Mouse (Mus musculus) testis, adult 2 months (tissue): ENCODE data around the gene Kirrel3. TPM values are rescaled to one million over a fixed set of nuclear protein-coding genes. Genes with fewer than 3 reads are reported as not detected.

Experiments used
- H3K27ac ChIP-seq: fragments of 200-500 bp; 2 replicates; pipeline ENCODE4 v1.5.1; 2012; ENCODE audit warnings: low read depth, low read length; ENCODE audit not compliant: control insufficient read depth, insufficient read depth
- H3K27me3 ChIP-seq: fragments of 200-500 bp; 2 replicates; pipeline ENCODE4 v1.6.1; 2012; ENCODE audit warnings: mild to moderate bottlenecking, low read length, moderate library complexity; ENCODE audit not compliant: control insufficient read depth, insufficient read depth
- H3K36me3 ChIP-seq: fragments of 200-500 bp; 2 replicates; pipeline ENCODE4 v1.6.1; 2012; ENCODE audit warnings: mild to moderate bottlenecking, low read length; ENCODE audit not compliant: control insufficient read depth, insufficient read depth
- H3K4me1 ChIP-seq: fragments of 200-500 bp; 2 replicates; pipeline ENCODE4 v1.6.1; 2012; ENCODE audit warnings: low read length; ENCODE audit not compliant: control insufficient read depth, insufficient read depth
- H3K4me3 ChIP-seq: fragments of 200-500 bp; 2 replicates; pipeline ENCODE4 v1.5.1; 2012; ENCODE audit warnings: low read depth, mild to moderate bottlenecking, low read length, moderate library complexity, mixed read lengths; ENCODE audit not compliant: control insufficient read depth
- CTCF ChIP-seq: fragments of 200-500 bp; IDR thresholded peaks from 2 replicates; pipeline ENCODE4 v1.5.1; 2012; ENCODE audit warnings: low read depth, mild to moderate bottlenecking, inconsistent platforms, low read length, moderate library complexity; ENCODE audit not compliant: control insufficient read depth, insufficient read depth, insufficient replicate concordance
- POLR2A ChIP-seq: fragments of 200-500 bp; IDR thresholded peaks from 2 replicates; pipeline ENCODE4 v1.6.1; 2012; ENCODE audit warnings: low read depth, mild to moderate bottlenecking, inconsistent platforms, low read length, moderate library complexity; ENCODE audit not compliant: control insufficient read depth
- polyA plus RNA-seq: library from polyadenylated mRNA; depleted of rRNA; stranded (reverse); fragments of >200 nt; gene quantifications from 2 replicates; pipeline ENCODE4 v1.2.3, GENCODE M21; 2012

Gene Kirrel3
- polyA plus RNA-seq, 1 experiment: 0.10 TPM

DNA sequence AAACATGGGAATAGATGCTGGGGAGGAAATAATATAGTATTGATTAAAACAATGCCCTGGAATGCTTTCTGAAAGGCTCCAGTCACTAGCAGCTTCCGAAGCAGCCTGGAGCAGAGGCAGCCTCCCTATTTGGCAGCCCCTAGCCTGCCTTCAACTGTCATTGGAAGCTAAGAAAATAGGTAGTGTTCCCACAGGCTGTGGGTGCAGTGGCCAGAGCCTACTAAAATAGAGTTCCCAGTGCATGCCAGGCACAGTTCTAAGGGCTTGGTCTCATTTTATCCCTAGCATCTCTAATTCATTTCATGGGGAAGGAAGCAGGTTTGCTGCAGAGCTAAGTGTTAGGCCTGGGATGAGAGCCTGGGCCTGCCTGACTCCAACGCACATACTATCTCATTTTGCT lies 402.6 kb downstream of the Kirrel3 start:
- TF ChIP-seq POLR2A (no peak), CTCF (no peak)
- no peak overlapping the region for H3K27ac ChIP-seq
- H3K36me3 ChIP-seq: no peaks in the 10 kb centered on the region
- no peak overlapping the region for H3K4me3 ChIP-seq
- H3K4me1 ChIP-seq: no peaks in the 10 kb centered on the region
- no peaks in the 10 kb centered on the region for H3K27me3 ChIP-seq

DNA sequence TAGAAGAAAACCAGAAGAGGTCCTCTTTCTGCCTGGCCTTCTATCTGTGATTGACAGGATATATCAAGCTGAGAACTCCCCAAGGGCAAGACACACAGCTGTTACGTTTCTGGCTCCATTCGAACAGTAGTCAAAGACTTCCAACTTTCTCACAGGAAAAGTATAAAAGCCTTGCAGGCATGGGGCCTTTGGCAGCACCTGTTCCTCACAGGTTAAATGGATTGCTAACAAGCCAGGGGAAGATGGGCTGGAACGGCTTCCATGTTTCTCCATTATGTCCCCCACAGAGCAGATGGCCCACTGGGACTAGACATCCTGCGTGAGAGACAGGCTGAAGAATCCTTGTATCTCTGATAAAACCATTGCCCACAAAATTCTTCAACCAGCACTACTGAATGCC lies 415.5 kb downstream of the Kirrel3 start:
- Histone ChIP-seq H3K27me3 (no peaks in the 10 kb centered on the region), H3K4me1 (no peaks in the 10 kb centered on the region), H3K4me3 (no peak overlapping the region), H3K36me3 (no peaks in the 10 kb centered on the region), H3K27ac (no peak overlapping the region)
- TF ChIP-seq POLR2A (no peak), CTCF (no peak)

DNA sequence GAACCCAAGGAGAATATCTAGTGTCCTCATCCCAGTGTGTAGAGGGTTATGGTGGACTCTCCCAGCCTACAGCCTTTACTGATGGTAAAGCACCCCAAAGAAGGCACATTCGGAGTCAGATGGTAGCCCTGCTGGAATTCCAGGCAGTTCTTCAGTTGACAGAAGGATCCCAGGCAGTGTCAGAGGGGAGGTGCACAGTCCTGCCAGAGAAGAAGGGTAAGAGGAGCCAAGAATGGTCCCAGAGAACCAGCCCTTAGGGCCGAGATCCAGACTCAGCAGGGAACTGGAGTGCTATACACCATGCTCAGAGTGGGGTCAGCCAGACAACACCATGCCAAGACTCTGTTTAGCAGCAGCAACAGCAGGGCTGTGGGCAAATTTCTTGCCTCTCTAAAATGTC lies 416.2 kb downstream of the Kirrel3 start:
- Histone ChIP-seq H3K4me1 (no peaks in the 10 kb centered on the region), H3K27ac (no peak overlapping the region), H3K4me3 (no peak overlapping the region), H3K27me3 (no peaks in the 10 kb centered on the region), H3K36me3 (no peaks in the 10 kb centered on the region)
- TF ChIP-seq POLR2A (no peak), CTCF (no peak)

DNA sequence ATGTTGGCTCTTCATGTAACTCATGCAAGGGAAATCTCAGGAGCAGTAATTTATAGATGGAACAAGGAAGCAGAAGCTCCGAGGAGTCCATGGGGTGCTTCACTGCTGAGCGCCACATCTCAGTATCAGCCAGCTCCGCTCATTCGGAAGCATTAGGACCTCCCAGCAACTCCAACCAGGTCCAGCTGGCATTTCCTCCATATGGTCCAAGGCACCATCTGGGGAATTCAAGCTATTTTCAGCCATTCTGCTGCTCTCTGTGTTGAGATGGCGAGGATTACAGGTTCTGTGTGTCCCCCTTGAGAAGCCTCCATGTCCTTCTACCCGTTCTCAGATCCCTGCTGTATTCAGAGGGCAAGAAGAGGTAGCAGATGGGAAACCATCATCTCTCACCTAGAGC lies 419.5 kb downstream of the Kirrel3 start:
- Histone ChIP-seq H3K4me3 (no peak overlapping the region), H3K27ac (no peak overlapping the region), H3K4me1 (no peaks in the 10 kb centered on the region), H3K27me3 (no peaks in the 10 kb centered on the region), H3K36me3 (no peaks in the 10 kb centered on the region)
- TF ChIP-seq CTCF: no peak

DNA sequence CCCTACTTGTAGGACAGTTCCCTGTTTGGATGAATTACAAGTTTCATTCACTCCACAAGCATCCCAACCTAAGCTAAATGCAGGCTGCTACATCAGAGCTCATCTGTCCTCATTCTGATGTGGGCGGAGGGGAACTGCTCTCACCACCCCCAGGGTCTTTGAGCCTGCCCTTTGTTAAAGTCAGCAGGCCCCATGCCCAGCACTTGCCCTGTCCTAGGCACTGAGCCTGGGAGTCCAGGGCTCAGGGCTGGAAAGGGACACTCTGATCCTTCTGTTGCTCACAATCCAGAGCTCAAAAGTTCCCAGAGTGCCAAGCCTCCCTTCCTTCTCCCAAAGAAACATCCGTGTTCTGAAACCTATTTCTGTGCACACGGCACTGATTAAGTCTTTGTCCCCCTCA lies 422.3 kb downstream of the Kirrel3 start:
- TF ChIP-seq CTCF (no peak), POLR2A (no peak)
- Histone ChIP-seq H3K36me3 (no peaks in the 10 kb centered on the region), H3K4me3 (no peak overlapping the region), H3K4me1 (no peaks in the 10 kb centered on the region), H3K27me3 (no peaks in the 10 kb centered on the region), H3K27ac (no peak overlapping the region)

DNA sequence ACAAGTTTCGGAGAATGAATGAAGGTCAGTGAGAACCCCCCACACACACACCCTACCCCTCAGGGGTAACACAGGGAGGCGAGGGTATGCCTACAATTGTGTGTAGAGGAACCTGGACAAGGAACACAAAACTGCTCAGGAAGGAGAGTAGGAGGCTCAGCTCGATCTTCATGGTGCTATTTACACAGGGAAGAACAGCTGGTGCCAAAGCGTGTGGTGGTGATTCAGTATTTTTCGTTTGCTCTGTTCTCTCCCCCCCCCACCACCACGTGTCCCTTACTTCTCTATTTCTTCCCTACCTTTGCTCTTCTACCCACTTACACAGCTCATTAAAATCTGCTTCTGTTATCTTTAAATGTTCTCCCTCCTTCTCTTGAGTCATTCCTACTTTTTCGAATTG lies 426.1 kb downstream of the Kirrel3 start:
- no peak overlapping the region for H3K4me3 ChIP-seq
- no peaks in the 10 kb centered on the region for H3K4me1 ChIP-seq
- no peaks in the 10 kb centered on the region for H3K27me3 ChIP-seq
- H3K36me3 ChIP-seq: no peaks in the 10 kb centered on the region
- no peak for TF ChIP-seq CTCF
- TF ChIP-seq POLR2A: no peak
- no peak overlapping the region for H3K27ac ChIP-seq

DNA sequence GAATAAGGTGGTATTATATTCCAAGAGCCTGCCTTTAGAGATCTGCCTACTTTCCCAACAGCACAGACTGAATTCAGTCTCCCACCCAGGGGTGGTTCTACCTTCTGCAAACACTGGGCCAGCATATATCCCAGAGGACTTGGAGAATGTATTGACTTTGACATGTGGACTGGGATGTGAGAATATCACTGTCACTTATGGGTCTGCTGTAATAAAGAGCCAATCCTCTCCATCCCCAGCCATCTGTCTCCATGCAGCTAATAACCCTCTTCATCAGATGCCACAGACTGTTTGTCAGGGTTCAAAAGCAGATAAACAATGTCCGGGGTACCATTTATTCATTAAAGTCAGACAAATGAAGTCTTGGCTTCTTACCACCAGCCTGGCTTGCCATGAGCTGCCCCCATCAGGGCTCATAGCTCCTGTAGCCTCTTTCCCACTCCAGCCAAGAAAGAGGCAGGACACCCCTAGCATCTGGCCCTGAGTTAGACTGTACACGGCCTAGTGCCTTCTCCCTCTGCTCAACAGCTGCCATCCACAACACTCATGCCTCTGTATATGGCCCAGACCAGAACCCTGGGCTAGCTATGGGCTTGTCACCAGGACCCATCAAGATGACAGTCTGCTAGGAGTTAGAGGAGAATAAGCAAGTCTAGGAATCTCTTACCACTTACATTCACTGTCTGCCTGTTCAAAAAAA lies 426.7 kb downstream of the Kirrel3 start:
- Histone ChIP-seq H3K36me3 (no peaks in the 10 kb centered on the region), H3K4me3 (no peak overlapping the region), H3K27me3 (no peaks in the 10 kb centered on the region), H3K4me1 (no peaks in the 10 kb centered on the region), H3K27ac (no peak overlapping the region)
- no peak for TF ChIP-seq CTCF
- no peak for TF ChIP-seq POLR2A

DNA sequence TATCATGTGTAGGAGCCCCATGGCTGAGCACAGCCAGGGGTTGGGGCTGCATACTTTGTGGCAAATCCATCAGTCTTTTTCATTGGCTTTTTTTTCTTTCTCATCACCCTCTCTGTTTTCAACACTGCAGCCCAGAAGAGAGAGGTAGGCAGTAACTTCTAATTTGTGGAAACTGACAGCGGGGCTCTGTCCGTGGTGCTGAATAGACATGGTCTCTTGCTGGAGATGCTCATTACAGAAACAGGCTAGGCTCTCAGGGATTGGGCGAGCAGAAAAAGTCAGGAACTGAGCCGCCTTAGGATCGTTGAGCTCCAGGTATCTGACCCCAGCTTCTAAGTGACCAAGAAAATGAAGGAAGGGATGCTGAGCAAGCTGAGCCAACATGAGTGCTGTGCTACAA lies 427.3 kb downstream of the Kirrel3 start:
- Histone ChIP-seq H3K4me3 (no peak overlapping the region), H3K27me3 (no peaks in the 10 kb centered on the region), H3K36me3 (no peaks in the 10 kb centered on the region), H3K27ac (no peak overlapping the region), H3K4me1 (no peaks in the 10 kb centered on the region)
- TF ChIP-seq POLR2A (no peak), CTCF (no peak)
